Mouse (Mus musculus) bone marrow macrophage, adult 2 months (primary cell): ENCODE measurements around the gene Gm20388.

Experiments used
- CTCF ChIP-seq: IDR thresholded peaks from 2 replicates; pipeline ENCODE4 v1.5.1; 2012; ENCODE audit warnings: low read depth, mild to moderate bottlenecking, low read length, moderate library complexity
- POLR2A ChIP-seq: IDR thresholded peaks from 2 replicates; pipeline ENCODE4 v1.6.1; 2012; ENCODE audit warnings: mild to moderate bottlenecking, low read depth, low read length, borderline replicate concordance

DNA sequence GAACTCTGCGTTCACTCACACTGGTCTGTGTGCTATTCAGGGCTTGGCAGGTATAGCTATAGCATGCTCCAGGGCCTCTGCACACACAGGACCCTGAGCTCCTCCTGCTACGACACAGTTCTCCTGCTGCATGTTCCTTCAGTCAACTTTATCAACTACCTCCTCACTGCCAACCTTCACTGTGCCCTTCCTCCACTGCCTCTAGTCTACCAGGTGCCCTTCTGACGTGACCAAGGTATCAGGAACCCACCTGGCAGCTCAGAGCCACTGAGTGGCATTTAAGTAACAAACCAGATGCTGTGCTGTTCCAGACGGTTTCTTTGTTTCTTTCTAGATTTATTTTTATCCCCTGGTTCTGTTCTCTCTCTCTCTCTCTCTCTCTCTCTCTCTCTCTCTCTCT is 2796.5 kb downstream of the Gm20388 start:
- TF ChIP-seq CTCF (no peak), POLR2A (no peak)
